Mouse (Mus musculus) cerebellum, adult 2 months (tissue): ENCODE measurements around the gene Tspan5. TPM values are rescaled to one million over a fixed set of nuclear protein-coding genes. Genes with fewer than 3 reads are reported as not detected.

Experiments used
- DNase-seq, 2 experiments: peaks; one replicate each; pipeline ENCODE4 v3.0.0; 2021
- H3K27ac ChIP-seq: fragments of 200-500 bp; 2 replicates; pipeline ENCODE4 v1.5.1; 2012; ENCODE audit warnings: low read length, control low read depth, inconsistent platforms; ENCODE audit not compliant: insufficient read depth
- H3K27me3 ChIP-seq: fragments of 200-500 bp; 2 replicates; pipeline ENCODE4 v1.6.1; 2012; ENCODE audit warnings: inconsistent platforms, mild to moderate bottlenecking, low read length, moderate library complexity; ENCODE audit not compliant: control insufficient read depth, insufficient read depth
- H3K4me1 ChIP-seq: fragments of 200-500 bp; 2 replicates; pipeline ENCODE4 v1.6.1; 2011; ENCODE audit warnings: low read length; ENCODE audit not compliant: control insufficient read depth, insufficient read depth
- H3K4me3 ChIP-seq: fragments of 200-500 bp; replicated peaks from 2 replicates; pipeline ENCODE3; 2011; ENCODE audit warnings: mild to moderate bottlenecking, low read depth, low read length, control low read depth; ENCODE audit not compliant: insufficient read depth
- CTCF ChIP-seq: fragments of 200-500 bp; IDR thresholded peaks from 2 replicates; pipeline ENCODE4 v1.5.1; 2011; ENCODE audit warnings: low read depth, mild to moderate bottlenecking, control low read depth, low read length, moderate library complexity, borderline replicate concordance; ENCODE audit not compliant: insufficient read depth
- POLR2A ChIP-seq: fragments of 200-500 bp; IDR thresholded peaks from 2 replicates; pipeline ENCODE4 v1.6.1; 2011; ENCODE audit warnings: low read length, control low read depth, borderline replicate concordance; ENCODE audit not compliant: insufficient read depth
- WGBS: fragments of 180-500 bp; shearing (Covaris S2); methylation state at CpG from one replicate; pipeline ENCODE4 v1.1.7; 2018; 5-methylcytosine and 5-hydroxymethylcytosine counted together
- polyA plus RNA-seq: library from polyadenylated mRNA; depleted of rRNA; stranded (reverse); fragments of >200 nt; gene quantifications from 2 replicates; pipeline ENCODE4 v1.2.3, GENCODE M21; 2012

Gene Tspan5
- polyA plus RNA-seq, 1 experiment = 166 TPM

DNA sequence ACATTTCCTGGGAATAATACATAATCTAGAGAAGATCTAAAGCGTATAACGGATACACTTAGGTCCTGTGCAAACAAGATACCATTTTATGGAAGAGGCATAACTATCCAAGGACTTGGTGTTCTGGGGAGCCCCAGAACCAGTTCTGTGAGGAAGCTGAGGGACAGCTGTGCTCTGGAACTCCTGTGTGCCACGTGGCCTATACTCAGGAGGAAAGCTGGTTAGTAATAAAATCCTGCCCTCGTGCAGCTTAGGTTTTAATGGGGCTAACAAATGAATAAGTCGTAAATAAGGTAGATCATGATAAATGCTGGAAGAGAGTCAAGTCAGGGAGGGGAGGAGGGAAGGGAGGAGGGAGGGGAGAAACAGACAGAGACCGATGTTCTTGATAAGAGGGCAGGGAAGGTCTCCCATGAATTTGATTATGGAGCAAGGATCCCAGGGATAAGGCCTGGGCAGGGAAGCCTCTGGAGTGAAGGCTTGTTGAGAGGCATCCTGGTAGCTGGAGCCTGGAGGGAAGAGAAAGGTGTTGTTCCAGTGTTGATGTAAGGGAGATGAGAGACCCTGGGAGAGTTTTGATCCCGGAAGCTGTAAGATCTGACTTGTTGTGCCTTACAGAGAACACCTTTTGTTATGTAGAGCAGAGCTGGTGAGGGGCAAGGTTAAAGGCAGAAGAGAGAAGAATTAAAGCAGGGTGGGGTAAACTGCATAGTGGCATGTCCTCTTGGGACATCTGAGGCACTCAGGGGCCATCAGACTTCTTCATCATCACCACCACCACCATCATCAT is 34.1 kb downstream of the Tspan5 start:
- Histone ChIP-seq H3K27me3 (no peaks in the 10 kb centered on the region), H3K4me3 (no peak overlapping the region), H3K4me1 (peaks cover 66% of the 10 kb centered on the region), H3K27ac (no peak overlapping the region)
- DNase-seq = no peak
- 62% methylated on average over 7 of the region's 7 CpGs for WGBS
- TF ChIP-seq CTCF (no peak), POLR2A (no peak)

DNA sequence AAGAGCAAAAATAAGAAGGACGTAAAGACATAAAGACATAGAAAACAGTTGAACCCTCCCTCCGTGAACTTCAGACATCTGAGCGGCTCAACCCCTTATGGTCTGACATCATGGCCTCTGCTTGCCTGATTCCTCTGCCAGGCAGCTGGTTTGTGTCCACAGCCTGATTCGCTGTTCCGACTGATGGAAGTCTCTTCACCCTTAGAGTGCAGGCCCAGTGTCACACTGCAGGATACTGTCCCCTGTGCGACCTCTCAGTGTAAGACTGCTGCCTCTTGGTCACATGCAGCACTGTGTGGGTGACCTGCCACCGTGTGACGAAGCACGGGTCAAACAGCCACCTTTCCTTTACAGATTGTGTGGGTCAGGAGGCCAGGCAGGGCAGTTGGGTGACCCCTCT is 39.5 kb downstream of the Tspan5 start:
- Histone ChIP-seq H3K27ac (no peak overlapping the region), H3K4me3 (no peak overlapping the region), H3K4me1 (peaks cover 51% of the 10 kb centered on the region), H3K27me3 (no peaks in the 10 kb centered on the region)
- WGBS = 77% methylated on average over 9 of the region's 9 CpGs
- no peak for TF ChIP-seq CTCF
- no peak for TF ChIP-seq POLR2A
- DNase-seq = no peak

DNA sequence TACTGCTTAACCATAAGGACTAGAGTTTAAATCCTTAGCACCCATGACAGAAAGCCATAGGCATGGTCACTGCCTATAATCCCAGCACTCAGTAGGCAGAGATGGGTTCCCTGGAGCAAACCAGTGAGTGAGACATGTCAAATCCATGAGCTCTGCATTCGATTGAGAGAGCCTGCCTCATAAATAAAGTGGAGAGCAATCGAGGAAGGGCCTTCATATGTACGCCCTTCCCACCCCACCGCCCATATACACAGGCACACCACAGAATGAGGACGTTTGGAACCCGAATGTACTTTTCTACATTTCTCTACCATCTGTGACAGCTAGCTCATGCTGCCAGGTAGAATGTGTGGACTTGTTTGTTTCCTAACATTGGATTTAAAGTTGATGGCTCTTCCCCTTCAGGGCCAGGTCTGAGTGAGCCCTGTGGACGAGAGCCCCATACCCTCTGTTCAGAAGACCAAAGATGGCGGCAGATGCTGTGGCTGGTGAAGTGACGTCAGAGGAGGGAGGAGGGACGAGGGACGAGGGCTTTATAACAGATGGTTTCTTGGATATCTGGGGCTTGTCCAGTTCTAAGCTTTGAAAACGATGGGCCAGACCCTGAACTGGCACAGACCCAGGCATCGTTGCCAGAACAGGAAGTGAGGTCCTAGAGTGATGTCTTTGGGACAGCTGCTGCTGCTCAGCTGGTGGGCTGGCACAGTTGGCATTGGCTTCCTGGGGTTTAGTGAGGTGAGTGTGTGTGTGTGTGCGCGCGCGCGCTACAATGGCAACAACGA is 42.1 kb downstream of the Tspan5 start:
- TF ChIP-seq CTCF (no peak), POLR2A (no peak)
- DNase-seq = peak; percentile 91 to 94
- Histone ChIP-seq H3K27me3 (no peaks in the 10 kb centered on the region), H3K27ac (peak overlapping the region; percentile 83), H3K4me3 (peak overlapping the region; percentile 11), H3K4me1 (peaks cover 52% of the 10 kb centered on the region)
- WGBS = 10% methylated on average over 19 of the region's 19 CpGs

DNA sequence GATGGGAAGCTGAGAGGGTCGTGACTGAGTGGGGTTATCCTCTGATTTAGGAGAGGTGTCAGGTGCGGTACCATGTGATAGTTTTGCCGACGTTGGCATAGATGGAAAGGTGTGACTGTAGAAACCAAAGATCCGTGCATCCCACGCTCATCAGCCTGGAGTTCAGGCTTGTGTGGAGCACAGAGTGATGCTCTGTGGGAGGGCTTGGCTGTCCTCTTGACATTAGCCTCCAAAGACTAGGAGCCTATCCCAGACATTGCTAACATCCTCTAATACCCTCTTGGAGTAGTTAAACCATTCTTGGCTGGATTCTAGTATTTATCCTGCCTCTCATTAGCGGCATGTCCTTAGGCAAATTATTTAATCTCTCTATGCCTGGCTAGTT is 42.6 kb downstream of the Tspan5 start:
- peak overlapping the region; percentile 83 for H3K27ac ChIP-seq
- DNase-seq = peak in 1 of 2 experiments; percentile 90

DNA sequence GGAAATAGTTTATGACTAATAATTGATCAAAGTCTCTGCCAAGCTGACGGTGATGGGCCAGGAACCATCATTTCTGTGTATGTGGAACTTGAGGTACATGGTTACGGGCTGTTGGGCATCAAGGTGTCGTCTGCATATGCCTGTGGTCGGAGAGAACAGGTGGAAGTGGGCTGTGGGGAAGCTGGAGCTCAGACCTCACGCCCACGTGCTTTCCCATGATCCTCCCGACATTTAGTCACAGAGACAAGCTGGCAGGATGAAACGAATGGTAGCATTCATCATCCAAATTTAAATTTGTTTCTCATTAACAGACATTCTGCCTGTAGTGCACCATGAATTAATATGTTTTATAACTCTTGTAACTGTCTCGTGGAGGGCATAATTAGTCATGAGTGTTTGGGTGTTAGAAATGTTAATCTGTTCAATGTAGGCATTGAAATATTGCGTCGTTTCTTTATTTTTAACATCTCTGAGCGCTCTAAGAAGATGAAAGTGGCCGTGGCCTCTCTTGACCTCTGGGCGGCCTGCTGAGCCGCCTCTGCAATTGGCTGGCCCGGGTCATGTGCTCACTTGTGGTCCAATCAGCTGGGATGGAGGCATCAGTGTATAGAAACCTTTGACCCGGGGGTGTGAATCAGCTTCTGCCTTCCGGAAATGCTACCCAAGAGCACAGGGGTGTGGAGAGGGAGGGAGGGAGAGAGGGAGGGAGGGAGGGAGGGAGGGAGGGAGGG is 45.9 kb downstream of the Tspan5 start:
- WGBS = 72% methylated on average over 18 of the region's 18 CpGs
- H3K4me1 ChIP-seq = peaks cover 66% of the 10 kb centered on the region
- H3K27me3 ChIP-seq = no peaks in the 10 kb centered on the region
- no peak overlapping the region; the same call in 1 of the 2 replicates for H3K27ac ChIP-seq
- H3K4me3 ChIP-seq = no peak overlapping the region
- DNase-seq = no peak
- TF ChIP-seq POLR2A (no peak), CTCF (no peak)

More for the DNA sequence above, 42.6 kb downstream of the Tspan5 start:
- 12% methylated on average over 7 of the region's 7 CpGs for WGBS
- Histone ChIP-seq H3K4me1 (peaks cover 52% of the 10 kb centered on the region), H3K27me3 (no peaks in the 10 kb centered on the region), H3K4me3 (peak overlapping the region; percentile 11)
- TF ChIP-seq POLR2A (no peak), CTCF (no peak)

DNA sequence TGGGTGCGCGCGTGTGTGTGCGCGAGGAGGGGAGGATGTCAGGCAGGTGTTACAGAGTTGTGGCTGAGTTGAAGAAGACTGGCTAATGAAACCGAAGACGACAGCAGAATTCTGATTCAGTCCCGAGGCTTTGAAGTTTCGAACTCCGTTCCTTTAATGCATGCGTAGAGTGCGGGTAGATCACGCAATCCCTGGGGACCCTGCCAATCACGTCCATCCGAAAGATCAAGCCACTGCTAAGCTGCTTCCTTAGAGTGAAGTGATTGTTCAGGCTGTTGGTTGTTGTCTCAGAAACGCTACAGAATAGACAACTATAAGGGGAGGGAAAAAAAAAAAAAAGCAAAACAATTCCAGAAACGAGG is 46.5 kb downstream of the Tspan5 start:
- WGBS = 69% methylated on average over 17 of the region's 17 CpGs
- H3K27ac ChIP-seq = no peak overlapping the region

DNA sequence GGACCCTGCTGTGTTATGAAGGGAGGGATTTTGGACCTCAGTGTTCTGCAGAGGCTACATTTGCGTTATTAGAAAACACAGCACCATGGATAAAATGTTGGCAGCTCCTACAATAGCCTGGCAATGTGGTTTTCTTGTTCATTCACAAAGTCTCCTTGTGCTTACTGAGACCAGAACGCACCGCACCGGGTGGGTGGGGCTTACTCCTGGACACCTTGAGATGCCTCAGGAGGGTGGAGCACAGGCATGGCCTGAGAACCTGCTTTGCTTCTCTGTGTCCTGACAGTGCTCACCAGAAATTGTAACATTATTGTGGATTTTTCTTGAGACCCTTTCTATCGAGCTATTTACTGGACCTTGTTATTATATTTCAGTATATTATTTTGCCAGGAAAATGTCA is 47.3 kb downstream of the Tspan5 start:
- WGBS = 17% methylated on average over 5 of the region's 5 CpGs
- peak in 1 of 2 experiments; percentile 28 for DNase-seq
- H3K27ac ChIP-seq = no peak overlapping the region

More for the DNA sequence above, 46.5 kb downstream of the Tspan5 start:
- no peaks in the 10 kb centered on the region for H3K27me3 ChIP-seq
- no peak overlapping the region for H3K4me3 ChIP-seq
- TF ChIP-seq POLR2A (no peak), CTCF (no peak)
- no peak for DNase-seq
- H3K4me1 ChIP-seq = peaks cover 67% of the 10 kb centered on the region

More for the DNA sequence above, 47.3 kb downstream of the Tspan5 start:
- Histone ChIP-seq H3K27me3 (no peaks in the 10 kb centered on the region), H3K4me1 (peaks cover 61% of the 10 kb centered on the region), H3K4me3 (no peak overlapping the region)
- TF ChIP-seq POLR2A (no peak), CTCF (no peak)
